Mouse (Mus musculus): Measurements from ENCODE around the gene Fxyd6. TPM values are rescaled to one million over a fixed set of nuclear protein-coding genes. Genes with fewer than 3 reads are reported as not detected.
A peak's percentile ranks its signal among the peaks of the same experiment; 100 is the strongest.

Fxyd6 gene
- total and polyA plus RNA-seq, 2 experiments from 2014 or later, result 524 to 944 TPM

DNA sequence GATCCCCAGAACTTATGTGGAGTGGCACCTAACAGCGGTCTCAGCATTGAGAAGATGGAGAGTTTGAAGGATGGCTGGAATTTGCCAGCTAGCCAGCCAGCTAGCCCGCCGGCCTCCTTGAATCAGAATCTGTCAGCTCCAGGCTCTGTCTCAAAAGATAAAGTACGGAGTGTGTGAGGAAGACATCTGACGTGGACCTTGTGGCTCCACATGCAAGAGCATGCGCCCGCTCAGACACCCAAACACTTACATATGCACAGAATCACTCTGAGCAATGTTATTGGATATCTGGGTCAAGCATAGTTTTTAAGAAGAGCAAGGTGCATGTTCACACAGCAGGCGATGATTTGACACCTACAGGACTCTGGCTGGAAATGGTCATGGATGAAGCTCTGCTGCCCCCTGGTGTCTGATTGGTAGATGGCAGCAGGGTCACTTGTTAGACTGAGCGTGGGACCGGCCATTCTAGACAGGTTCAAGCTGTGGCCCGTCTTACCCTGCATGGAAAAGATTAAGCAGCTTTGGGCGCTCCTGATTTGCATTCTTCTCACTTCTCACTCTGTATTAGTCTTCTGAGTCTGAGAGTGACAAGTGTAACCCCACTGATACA is 18.5 kb downstream of the Fxyd6 start:
- DNase-seq (ENCODE audit: low spot score) (peak; percentile 90), ATAC-seq (ENCODE audit: low FRiP score) (peak; percentile 65; the same call in 1 of the 2 replicates)
- no peak overlapping the region for H3K4me3 ChIP-seq (ENCODE audit: low read depth, low read length)
- H3K4me2 ChIP-seq (ENCODE audit: low read depth, low read length, poor library complexity, severe bottlenecking), result no peak overlapping the region
- TF ChIP-seq CTCF (IDR thresholded peaks at IDR 0.05), result peak; percentile 98
- H3K27ac ChIP-seq (ENCODE audit: low read depth, low read length), result no peak overlapping the region
- WGBS, result 43% methylated on average over 12 of the region's 12 CpGs
- no peaks in the 10 kb centered on the region for H3K9me3 ChIP-seq (ENCODE audit: low read length)
- H3K27me3 ChIP-seq (ENCODE audit: insufficient read depth, low read length), result no peaks in the 10 kb centered on the region
- H3K4me1 ChIP-seq (ENCODE audit: insufficient read depth, low read length), result 0 out of 2 replicates have a peak, but pooled peaks cover 2% of the 10 kb centered on the region
- no peak overlapping the region for H3K9ac ChIP-seq (replicated peaks; ENCODE audit: low read length, poor library complexity, severe bottlenecking)
- H3K36me3 ChIP-seq (ENCODE audit: insufficient read depth, low read length), result peaks cover 25% of the 10 kb centered on the region

DNA sequence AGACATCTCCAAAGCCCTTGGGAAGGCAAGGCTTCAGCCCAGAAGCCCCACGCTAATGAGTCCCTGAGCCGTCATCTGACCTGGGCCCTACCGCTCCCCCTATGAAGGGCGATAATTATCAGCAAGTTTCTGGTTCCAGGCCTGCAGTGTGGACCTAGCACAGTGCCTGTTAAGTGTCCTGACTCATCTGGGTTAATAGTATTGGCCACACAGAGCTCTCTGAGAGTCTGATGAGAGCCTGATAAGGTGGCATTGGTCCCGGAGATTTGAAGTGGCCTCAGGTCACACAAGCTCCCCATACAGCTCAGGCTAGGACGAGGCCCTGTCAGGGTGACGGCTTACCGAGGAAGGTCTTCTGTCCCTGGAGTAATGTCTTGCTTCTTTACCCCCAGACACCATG is 19.6 kb downstream of the Fxyd6 start:
- DNase-seq (ENCODE audit: low spot score) (no peak), ATAC-seq (ENCODE audit: low FRiP score) (no peak)
- Histone ChIP-seq H3K9me3 (ENCODE audit: low read length) (no peaks in the 10 kb centered on the region), H3K27me3 (ENCODE audit: insufficient read depth, low read length) (no peaks in the 10 kb centered on the region), H3K36me3 (ENCODE audit: insufficient read depth, low read length) (peaks cover 35% of the 10 kb centered on the region), H3K27ac (ENCODE audit: low read depth, low read length) (no peak overlapping the region), H3K9ac (replicated peaks; ENCODE audit: low read length, poor library complexity, severe bottlenecking) (no peak overlapping the region), H3K4me2 (ENCODE audit: low read depth, low read length, poor library complexity, severe bottlenecking) (no peak overlapping the region), H3K4me1 (ENCODE audit: insufficient read depth, low read length) (0 out of 2 replicates have a peak, but pooled peaks cover 2% of the 10 kb centered on the region), H3K4me3 (ENCODE audit: low read depth, low read length) (no peak overlapping the region)
- 88% methylated on average over 8 of the region's 8 CpGs for WGBS
- TF ChIP-seq CTCF (IDR thresholded peaks at IDR 0.05), result no peak

DNA sequence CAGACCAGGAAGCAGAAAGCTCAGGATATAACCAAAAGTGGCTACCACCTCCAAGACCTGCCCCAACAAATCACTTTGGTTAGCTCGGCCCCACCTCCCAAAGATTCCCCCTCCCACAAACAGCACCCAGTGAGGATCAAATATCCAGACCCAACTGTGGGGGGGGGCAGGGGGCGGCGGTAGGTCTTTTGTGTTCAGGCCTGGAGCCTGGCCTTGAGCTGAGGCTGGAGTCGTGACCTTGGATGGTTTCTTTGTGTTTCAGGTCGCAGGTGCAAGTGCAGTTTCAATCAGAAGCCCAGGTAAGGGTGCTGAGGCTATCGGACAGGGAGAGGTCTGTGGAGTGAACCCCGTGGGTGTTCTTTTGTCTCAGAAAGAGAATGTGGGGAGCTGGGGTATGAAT is 21.3 kb downstream of the Fxyd6 start:
- WGBS, result 75% methylated on average over 7 of the region's 7 CpGs
- Histone ChIP-seq H3K36me3 (ENCODE audit: insufficient read depth, low read length) (peaks cover 47% of the 10 kb centered on the region), H3K27me3 (ENCODE audit: insufficient read depth, low read length) (no peaks in the 10 kb centered on the region), H3K4me1 (ENCODE audit: insufficient read depth, low read length) (0 out of 2 replicates have a peak, but pooled peaks cover 2% of the 10 kb centered on the region), H3K4me3 (ENCODE audit: low read depth, low read length) (no peak overlapping the region), H3K27ac (ENCODE audit: low read depth, low read length) (no peak overlapping the region), H3K9me3 (ENCODE audit: low read length) (no peaks in the 10 kb centered on the region), H3K4me2 (ENCODE audit: low read depth, low read length, poor library complexity, severe bottlenecking) (no peak overlapping the region), H3K9ac (replicated peaks; ENCODE audit: low read length, poor library complexity, severe bottlenecking) (no peak overlapping the region)
- DNase-seq (ENCODE audit: low spot score), result no peak
- TF ChIP-seq CTCF (IDR thresholded peaks at IDR 0.05), result no peak
- no peak for ATAC-seq (ENCODE audit: low FRiP score)

DNA sequence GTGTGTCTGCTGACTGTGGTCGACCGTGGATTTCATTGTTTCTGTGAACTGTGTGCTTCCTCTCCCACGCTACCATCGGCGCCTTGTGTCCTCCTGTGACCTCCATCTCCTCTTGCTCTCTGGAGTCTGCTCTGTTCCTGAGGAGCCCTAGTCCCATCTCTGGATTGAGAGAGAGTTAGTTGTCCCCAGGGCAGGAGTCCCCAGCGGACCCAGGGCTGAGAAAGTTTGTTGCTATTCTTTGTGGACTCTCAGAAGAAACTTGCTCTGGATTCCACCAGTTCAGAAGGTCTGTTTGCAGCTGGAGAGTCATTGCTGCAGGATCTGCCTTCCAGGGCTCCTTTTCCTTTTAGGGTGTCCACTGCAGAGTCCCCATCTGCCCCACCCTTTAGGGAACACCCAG is 25.2 kb downstream of the Fxyd6 start:
- WGBS, result 91% methylated on average over 6 of the region's 6 CpGs
- Histone ChIP-seq H3K4me1 (ENCODE audit: insufficient read depth, low read length) (no peaks in the 10 kb centered on the region), H3K9me3 (ENCODE audit: low read length) (no peaks in the 10 kb centered on the region), H3K4me3 (ENCODE audit: low read depth, low read length) (no peak overlapping the region), H3K27ac (ENCODE audit: low read depth, low read length) (no peak overlapping the region), H3K4me2 (ENCODE audit: low read depth, low read length, poor library complexity, severe bottlenecking) (no peak overlapping the region), H3K27me3 (ENCODE audit: insufficient read depth, low read length) (no peaks in the 10 kb centered on the region), H3K9ac (replicated peaks; ENCODE audit: low read length, poor library complexity, severe bottlenecking) (no peak overlapping the region), H3K36me3 (ENCODE audit: insufficient read depth, low read length) (peaks cover 47% of the 10 kb centered on the region)
- no peak for TF ChIP-seq CTCF (IDR thresholded peaks at IDR 0.05)
- DNase-seq (ENCODE audit: low spot score) (no peak), ATAC-seq (ENCODE audit: low FRiP score) (no peak)

DNA sequence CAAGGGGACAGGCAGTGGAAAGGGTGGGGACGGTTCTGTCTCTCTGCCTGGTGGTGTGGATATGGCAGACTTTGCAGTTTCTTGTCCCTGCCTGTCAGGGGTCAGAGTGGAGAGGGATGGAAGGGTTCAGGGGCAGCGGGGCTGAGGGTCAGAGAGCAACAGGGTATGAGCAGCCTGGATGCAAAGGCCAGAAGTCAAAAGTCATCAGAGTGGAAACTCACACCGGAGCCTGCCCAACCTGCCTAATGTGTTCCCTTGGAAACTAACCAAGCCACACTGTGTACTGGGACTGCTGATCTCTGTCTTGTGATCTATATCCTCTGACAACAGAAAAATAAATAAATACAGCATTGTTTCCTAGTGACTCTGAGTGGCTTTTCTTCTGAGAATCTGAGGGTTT is 25.8 kb downstream of the Fxyd6 start:
- H3K9me3 ChIP-seq (ENCODE audit: low read length), result no peaks in the 10 kb centered on the region
- 71% methylated on average over 3 of the region's 3 CpGs for WGBS
- H3K4me2 ChIP-seq (ENCODE audit: low read depth, low read length, poor library complexity, severe bottlenecking), result no peak overlapping the region
- no peak overlapping the region for H3K4me3 ChIP-seq (ENCODE audit: low read depth, low read length)
- no peak for TF ChIP-seq CTCF (IDR thresholded peaks at IDR 0.05)
- no peaks in the 10 kb centered on the region for H3K27me3 ChIP-seq (ENCODE audit: insufficient read depth, low read length)
- no peaks in the 10 kb centered on the region for H3K4me1 ChIP-seq (ENCODE audit: insufficient read depth, low read length)
- H3K27ac ChIP-seq (ENCODE audit: low read depth, low read length), result no peak overlapping the region
- no peak for ATAC-seq (ENCODE audit: low FRiP score)
- H3K9ac ChIP-seq (replicated peaks; ENCODE audit: low read length, poor library complexity, severe bottlenecking), result no peak overlapping the region
- DNase-seq (ENCODE audit: low spot score), result no peak
- peaks cover 45% of the 10 kb centered on the region for H3K36me3 ChIP-seq (ENCODE audit: insufficient read depth, low read length)

DNA sequence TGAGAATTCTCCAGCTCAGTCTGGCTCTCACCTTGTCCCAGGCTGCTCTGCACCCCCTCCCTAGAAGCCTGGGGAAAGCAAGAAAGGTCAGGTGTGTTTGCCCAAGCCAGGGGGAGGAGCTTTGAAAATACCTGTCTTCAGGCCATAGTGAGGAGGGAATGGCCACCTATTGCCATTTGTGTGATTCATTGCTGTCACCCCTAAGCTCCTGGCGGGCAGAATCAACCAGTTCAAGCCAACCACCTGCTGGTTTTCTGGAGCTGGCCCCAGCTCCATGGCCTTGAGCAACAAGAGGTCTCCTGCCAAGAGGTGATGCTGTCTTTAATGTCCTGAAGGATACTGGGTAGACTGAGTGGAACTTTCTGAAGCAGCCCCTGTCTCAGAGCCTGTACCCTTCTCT is 28.4 kb downstream of the Fxyd6 start:
- ATAC-seq (ENCODE audit: low FRiP score), result no peak
- Histone ChIP-seq H3K4me1 (ENCODE audit: insufficient read depth, low read length) (no peaks in the 10 kb centered on the region), H3K4me2 (ENCODE audit: low read depth, low read length, poor library complexity, severe bottlenecking) (no peak overlapping the region), H3K27me3 (ENCODE audit: insufficient read depth, low read length) (no peaks in the 10 kb centered on the region), H3K9ac (replicated peaks; ENCODE audit: low read length, poor library complexity, severe bottlenecking) (no peak overlapping the region), H3K9me3 (ENCODE audit: low read length) (no peaks in the 10 kb centered on the region), H3K27ac (ENCODE audit: low read depth, low read length) (no peak overlapping the region), H3K36me3 (ENCODE audit: insufficient read depth, low read length) (peaks cover 23% of the 10 kb centered on the region), H3K4me3 (ENCODE audit: low read depth, low read length) (no peak overlapping the region)
- 60% methylated on average over 1 of the region's 1 CpGs for WGBS
- no peak for TF ChIP-seq CTCF (IDR thresholded peaks at IDR 0.05)
- DNase-seq (ENCODE audit: low spot score), result no peak
